Mouse (Mus musculus) Patski (cell line): ENCODE data around the gene Nrip3. TPM values are rescaled to one million over a fixed set of nuclear protein-coding genes. Genes with fewer than 3 reads are reported as not detected.

Experiments
- ATAC-seq: fragments of 100-300 bp; one replicate; pipeline ENCODE4 v1.8.0; 2021
- CTCF ChIA-PET: fragments of 350-600 bp; sonication (Branson Sonifier 250); formaldehyde crosslinking; loops from one replicate; lab custom pipeline; 2022; ENCODE audit warnings: inconsistent platforms; lab: Charles Lee
- POLR2A ChIA-PET: fragments of 350-600 bp; sonication (Branson Sonifier 250); formaldehyde crosslinking; loops from one replicate; lab custom pipeline; 2022; ENCODE audit warnings: antibody characterized with exemption, inconsistent platforms; lab: Charles Lee
- DNase-seq: peaks from one replicate; pipeline ENCODE4 v3.0.0-alpha.2; 2011; ENCODE audit warnings: low read depth, low spot score
- H3K27me3 ChIP-seq: fragments of 371-371 bp; one replicate; pipeline ENCODE4 v1.5.1; 2021
- CTCF ChIP-seq: fragments of 100-300 bp; IDR thresholded peaks from one replicate; pipeline ENCODE4 v1.5.1; 2021
- in situ Hi-C: fragments of 300-500 bp; cut with MboI; formaldehyde crosslinking; loops from 3 replicates; pipeline ENCODE4 v1.11.1; 2018; ENCODE audit warnings: low pct_unique_long_range_greater_than_20kb, mixed read lengths
- polyA plus RNA-seq: library from polyadenylated mRNA; unstranded; gene quantifications from one replicate; pipeline ENCODE4 v1.2.3, GENCODE M21; 2021

Nrip3 gene
- polyA plus RNA-seq, 1 experiment from 2014 or later: 0.54 TPM

- in situ Hi-C loops: loop anchor here (25.0 kb wide), 3 partner anchors 173 to 548 kb away; partner anchors contain the start of gene Zfp143
- ChIA-PET POLR2A (no interaction called here), CTCF (interaction anchor here (1.5 kb wide), 1 partner anchor 9 kb away, joined by 6 read pairs; no protein-coding TSS in a partner anchor)
- DNase-seq (no peak), ATAC-seq (no peak)
- TF ChIP-seq CTCF: no peak
- no peaks in the 10 kb centered on the region for H3K27me3 ChIP-seq
Measured at GRCm38 (mm10) chr7:109710069-109710468, 71.8 kb downstream of the Nrip3 start.

GRCm38 (mm10) chr7:109708961-109709382 lies 72.9 kb downstream of the Nrip3 start:
- CTCF ChIA-PET: interaction anchor here (1.2 to 1.6 kb wide), 5 partner anchors 10 to 184 kb away, joined by 4 to 6 read pairs (median 4); no protein-coding TSS in a partner anchor
- ATAC-seq (peak; percentile 94), DNase-seq (no peak)
- no peaks in the 10 kb centered on the region for H3K27me3 ChIP-seq
- in situ Hi-C loops: loop anchor here (5.0 to 25.0 kb wide), 4 partner anchors 172 to 547 kb away; partner anchors contain the start of gene Zfp143
- no peak for TF ChIP-seq CTCF
- POLR2A ChIA-PET: interaction anchor here (0.6 to 0.7 kb wide), 3 partner anchors 179 to 919 kb away, joined by 3 to 5 read pairs (median 4); partner anchors contain the start of gene Zfp143

Other genes starting within 250 kb of the Nrip3 start
- 183 TPM for gene St5, start 78.4 kb downstream of the Nrip3 start, polyA plus RNA-seq
- gene Akip1, start 78.3 kb downstream of the Nrip3 start, polyA plus RNA-seq: 43.0 TPM
- gene BC051019, start 58.2 kb downstream of the Nrip3 start, polyA plus RNA-seq: 0.55 TPM
- 0.19 TPM for gene Ascl3, start 50.3 kb downstream of the Nrip3 start, polyA plus RNA-seq
- 58.3 TPM for gene Tmem9b, start 29.1 kb downstream of the Nrip3 start, polyA plus RNA-seq
- gene Scube2, start 83.7 kb upstream of the Nrip3 start, polyA plus RNA-seq: not detected
- 112 TPM for gene Dennd5a, start 178.4 kb upstream of the Nrip3 start, polyA plus RNA-seq
- 42.8 TPM for gene Tmem41b, start 204.9 kb upstream of the Nrip3 start, polyA plus RNA-seq
- 98.5 TPM for gene Ipo7, start 236.2 kb upstream of the Nrip3 start, polyA plus RNA-seq